Mouse (Mus musculus): ENCODE data around the gene Atad5. TPM values are rescaled to one million over a fixed set of nuclear protein-coding genes. Genes with fewer than 3 reads are reported as not detected.

The Atad5 gene
- 2.3 and 2.8 TPM in 2 replicates for polyA plus RNA-seq (2015; fragmentation: Nextera tagmentation; extraction: Ambion mirVana)

GRCm38 (mm10) chr11:80088917-80089816, at the start of gene Atad5:
Gene Atad5, plus strand, starts transcription at chr11:80089400.

DNA sequence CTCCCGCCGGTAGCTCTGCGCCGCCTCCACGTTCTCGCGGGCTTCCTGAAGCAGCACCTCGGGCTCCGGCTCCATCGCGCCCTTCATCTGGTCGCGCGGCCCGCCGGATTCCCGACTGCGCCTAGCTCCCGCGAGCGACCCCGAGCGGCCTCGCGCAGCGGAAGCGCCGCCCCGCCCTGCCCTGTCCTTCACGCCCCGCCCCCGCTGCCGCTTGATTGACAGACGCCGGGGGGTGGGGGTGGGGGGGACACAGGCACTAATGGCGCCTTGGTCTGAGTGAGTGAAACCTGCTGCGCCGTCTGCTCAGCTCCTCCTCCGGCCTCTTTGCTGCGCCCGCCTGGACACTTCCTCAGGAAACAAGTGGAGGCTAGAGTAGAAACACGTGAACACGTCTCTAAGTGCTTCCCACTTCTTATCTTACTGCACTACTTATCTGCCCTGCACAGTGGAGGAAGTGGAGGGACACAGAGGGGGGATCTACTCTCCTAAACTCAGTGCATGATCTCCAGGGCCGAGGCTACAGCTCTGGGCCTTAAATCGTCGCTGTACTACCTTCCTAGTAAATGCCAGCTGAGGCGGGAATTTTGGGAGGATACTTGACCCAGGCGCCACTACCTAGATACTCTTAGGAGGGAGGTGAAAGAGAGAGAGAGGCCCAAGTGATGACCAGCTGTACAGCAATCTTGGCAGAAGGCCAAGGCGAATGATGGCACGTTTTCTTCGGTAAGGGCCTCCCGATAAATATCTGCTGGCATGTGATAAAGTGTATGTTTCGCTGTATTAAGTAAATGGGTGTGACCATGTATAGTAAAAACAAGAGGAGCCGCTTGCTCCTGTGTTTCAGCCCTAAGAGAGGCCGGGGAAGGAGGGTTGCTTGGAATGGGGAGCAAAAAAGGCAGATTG, 8.1 kb upstream of the Atad5 start, which contains the start of gene Crlf3:
Gene Crlf3, minus strand, starts transcription at position 166 of the 903 bp plus-strand sequence.

DNA sequence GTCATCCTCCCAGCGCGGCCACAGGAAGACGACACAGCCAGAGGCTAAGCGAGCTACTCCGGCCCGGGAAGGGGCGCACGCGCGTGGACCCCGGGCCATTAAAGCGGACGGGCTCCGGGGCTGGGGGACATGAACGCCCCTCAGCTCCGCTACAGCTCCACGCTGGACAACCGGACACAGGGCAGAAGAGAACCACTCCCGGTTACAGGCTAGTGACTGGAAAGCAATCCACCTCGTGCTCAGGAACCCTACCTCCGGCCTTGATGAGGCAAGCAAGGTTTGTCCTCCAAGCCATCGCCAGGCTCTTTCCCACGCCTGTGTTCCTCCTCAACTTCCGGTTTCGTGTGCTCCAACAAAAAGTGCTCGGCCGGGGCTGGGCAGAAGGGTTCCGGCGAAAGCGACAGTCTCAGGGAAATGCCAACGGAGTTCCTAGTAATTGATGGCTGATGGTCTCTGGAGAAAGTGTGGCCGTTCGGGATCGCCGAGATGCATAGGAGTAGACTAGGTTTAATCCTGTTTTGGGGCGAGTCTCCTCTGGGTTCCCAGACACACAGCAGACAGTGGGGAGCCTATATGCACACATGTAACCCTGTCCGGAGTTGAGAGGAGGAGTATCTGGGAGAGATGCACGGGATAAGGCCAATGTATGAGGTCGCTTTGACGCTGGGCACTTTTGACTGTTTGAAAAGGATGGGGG, 52.8 kb downstream of the Atad5 start, which contains the start of gene Tefm:
Gene Tefm, minus strand, starts transcription at position 351 of the 697 bp plus-strand sequence.

DNA sequence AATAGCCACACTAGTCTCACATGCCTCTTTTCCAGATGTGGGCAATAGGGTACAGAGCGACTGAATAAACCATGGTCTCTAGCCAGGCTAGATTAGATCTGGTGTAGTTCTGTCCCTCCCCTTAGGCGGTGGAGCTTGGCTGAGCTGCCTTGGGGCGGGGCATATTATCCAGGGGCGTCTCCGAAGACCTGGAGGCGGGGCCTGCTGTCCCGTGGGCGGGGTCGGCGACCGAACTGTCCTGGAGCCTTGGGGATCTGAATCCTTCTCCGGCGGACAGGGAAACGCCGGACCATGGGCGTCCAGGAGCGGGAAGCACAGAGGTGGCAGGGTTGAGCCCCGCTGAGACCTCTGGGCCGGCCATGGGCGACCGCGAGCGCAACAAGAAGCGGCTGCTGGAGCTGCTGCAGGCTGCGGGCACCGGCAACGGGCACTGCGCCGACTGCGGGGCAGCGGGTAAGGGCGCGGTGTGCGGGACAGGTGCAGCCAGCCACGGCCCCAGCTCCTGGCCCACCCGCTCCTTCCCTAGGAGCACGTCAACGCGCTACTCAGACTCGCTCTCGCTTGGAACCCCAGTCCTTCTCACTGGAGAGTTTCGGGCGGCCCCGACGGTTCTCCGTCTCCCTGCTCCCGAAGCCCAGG, 64.8 kb downstream of the Atad5 start, which contains the start of gene Adap2:
Gene Adap2, plus strand, starts transcription at position 249 of the 639 bp plus-strand sequence.

GRCm38 (mm10) chr11:80183705-80184255, 94.6 kb downstream of the Atad5 start, which contains the start of gene Rnf135:
Gene Rnf135, plus strand, starts transcription at chr11:80183851.

Other genes with a start within 250 kb of the Atad5 start
- 32.4 and 43.4 TPM in 2 replicates for gene Utp6, start 127.0 kb upstream of the Atad5 start, polyA plus RNA-seq (2015; fragmentation: Nextera tagmentation; extraction: Ambion mirVana)
- gene Suz12, start 96.3 kb upstream of the Atad5 start, polyA plus RNA-seq (2015; fragmentation: Nextera tagmentation; extraction: Ambion mirVana): 7.6 and 11.2 TPM in 2 replicates
- gene Crlf3, start 8.4 kb upstream of the Atad5 start, polyA plus RNA-seq (2015; fragmentation: Nextera tagmentation; extraction: Ambion mirVana): 16.3 and 18.7 TPM in 2 replicates
- 18.8 and 18.9 TPM in 2 replicates for gene Tefm, start 52.8 kb downstream of the Atad5 start, polyA plus RNA-seq (2015; fragmentation: Nextera tagmentation; extraction: Ambion mirVana)
- 3.1 and 5.8 TPM in 2 replicates for gene Adap2, start 64.7 kb downstream of the Atad5 start, polyA plus RNA-seq (2015; fragmentation: Nextera tagmentation; extraction: Ambion mirVana)
- gene Rnf135, start 94.5 kb downstream of the Atad5 start, polyA plus RNA-seq (2015; fragmentation: Nextera tagmentation; extraction: Ambion mirVana): 5.0 and 5.7 TPM in 2 replicates
- 30.5 and 33.9 TPM in 2 replicates for gene Rhot1, start 119.6 kb downstream of the Atad5 start, polyA plus RNA-seq (2015; fragmentation: Nextera tagmentation; extraction: Ambion mirVana)
- gene Rhbdl3, start 211.5 kb downstream of the Atad5 start, polyA plus RNA-seq (2015; fragmentation: Nextera tagmentation; extraction: Ambion mirVana): 1.6 and 1.7 TPM in 2 replicates

Data from urinary bladder, postnatal 0 days (tissue).